Mouse (Mus musculus) limb, embryonic 14.5 days (tissue): ENCODE measurements around the gene Mettl6. TPM values are rescaled to one million over a fixed set of nuclear protein-coding genes. Genes with fewer than 3 reads are reported as not detected.

Source experiments
- ATAC-seq: fragments of 200-750 bp; cut with Nextera tagmentation; 2 replicates; pipeline ENCODE4 v1.8.0; 2017; ENCODE audit warnings: low read depth, moderate number of reproducible peaks, moderate TSS enrichment; ENCODE audit not compliant: low FRiP score
- DNase-seq: peaks from one replicate; pipeline ENCODE4 v3.0.0-alpha.2; 2015; ENCODE audit warnings: low spot score
- H3K27ac ChIP-seq: fragments of 300-500 bp; sonication (generic); replicated peaks from 2 replicates; pipeline ENCODE4 v1.5.1; 2014; ENCODE audit warnings: low read depth, mild to moderate bottlenecking, low read length, moderate library complexity, mixed read lengths
- H3K27me3 ChIP-seq: fragments of 300-500 bp; sonication (generic); 2 replicates; pipeline ENCODE4 v1.6.1; 2014; ENCODE audit warnings: low read length, mixed read lengths; ENCODE audit not compliant: control insufficient read depth, insufficient read depth
- H3K36me3 ChIP-seq: fragments of 300-500 bp; sonication (generic); 2 replicates; pipeline ENCODE4 v1.6.1; 2014; ENCODE audit warnings: mild to moderate bottlenecking, low read length, moderate library complexity, mixed read lengths; ENCODE audit not compliant: control insufficient read depth, insufficient read depth
- H3K4me1 ChIP-seq: fragments of 300-500 bp; sonication (generic); 2 replicates; pipeline ENCODE4 v1.6.1; 2014; ENCODE audit warnings: antibody characterized with exemption, low read length, mixed read lengths; ENCODE audit not compliant: control insufficient read depth, insufficient read depth
- H3K4me2 ChIP-seq: fragments of 300-500 bp; sonication (generic); replicated peaks from 2 replicates; pipeline ENCODE4 v1.6.1; 2014; ENCODE audit warnings: low read depth, mild to moderate bottlenecking, low read length, moderate library complexity; ENCODE audit not compliant: severe bottlenecking
- H3K4me3 ChIP-seq: fragments of 300-500 bp; sonication (generic); replicated peaks from 2 replicates; pipeline ENCODE4 v1.5.1; 2014; ENCODE audit warnings: low read length
- H3K9ac ChIP-seq: fragments of 300-500 bp; sonication (generic); 2 replicates; pipeline ENCODE4 v1.6.1; 2014; ENCODE audit warnings: mild to moderate bottlenecking, low read depth, low read length, moderate library complexity; ENCODE audit not compliant: severe bottlenecking
- H3K9me3 ChIP-seq: fragments of 300-500 bp; sonication (generic); 2 replicates; pipeline ENCODE4 v1.6.1; 2016; ENCODE audit warnings: low read length; ENCODE audit not compliant: control insufficient read depth
- POLR2A ChIP-seq: fragments of 200-500 bp; IDR thresholded peaks from 2 replicates; pipeline ENCODE4 v1.8.0; 2012; ENCODE audit warnings: inconsistent platforms, mild to moderate bottlenecking, moderate library complexity, borderline replicate concordance; ENCODE audit not compliant: insufficient read depth, insufficient read length; ENCODE audit errors: extremely low read depth
- WGBS: fragments of 180-500 bp; shearing (Covaris S2); extraction: QIAGEN DNeasy Blood & Tissue Kit; methylation state at CpG from one replicate; pipeline ENCODE4 v1.1.7; 2014; 5-methylcytosine and 5-hydroxymethylcytosine counted together
- polyA plus RNA-seq, 2 experiments: library from polyadenylated mRNA; depleted of rRNA in 1 of 2; stranded (reverse) in 1 of 2; unstranded in 1 of 2; fragments of >200 nt; fragmentation: Nextera tagmentation in 1 of 2; extraction: Ambion mirVana in 1 of 2; gene quantifications; 2 replicates each; pipeline versions ENCODE4 v1.2.1 to v1.2.3; 2012 to 2014

The Mettl6 gene
- polyA plus RNA-seq, 2 experiments = 31.3 to 59.8 TPM

GRCm38 (mm10) chr14:31437826-31438529, 56.9 kb downstream of the Mettl6 start:
- Histone ChIP-seq H3K4me2 (no peak overlapping the region), H3K36me3 (no peaks in the 10 kb centered on the region), H3K9ac (no peak overlapping the region), H3K27ac (no peak overlapping the region), H3K4me1 (peaks cover 16% of the 10 kb centered on the region), H3K9me3 (no peaks in the 10 kb centered on the region), H3K27me3 (no peaks in the 10 kb centered on the region), H3K4me3 (no peak overlapping the region)
- WGBS = 78% methylated on average over 8 of the region's 8 CpGs
- TF ChIP-seq POLR2A = no peak
- DNase-seq = no peak
- no peak for ATAC-seq

GRCm38 (mm10) chr14:31435930-31436693, 58.7 kb downstream of the Mettl6 start, which contains the start of gene Sh3bp5:
Gene Sh3bp5 (minus strand): TSS chr14:31436078.
- H3K27ac ChIP-seq = peak within 1 kb of the TSS; percentile 84
- 6% methylated on average over 49 of the region's 49 CpGs for WGBS
- no peaks in the 10 kb centered on the region for H3K36me3 ChIP-seq
- H3K4me2 ChIP-seq = peak within 1 kb of the TSS; percentile 93
- H3K9ac ChIP-seq = peak within 1 kb of the TSS; percentile 83
- no peaks in the 10 kb centered on the region for H3K27me3 ChIP-seq
- DNase-seq (peak; percentile 89), ATAC-seq (peak; percentile 93)
- 0 out of 2 replicates have a peak, but pooled peaks have one; percentile 84 for TF ChIP-seq POLR2A
- H3K4me3 ChIP-seq = peak within 1 kb of the TSS; percentile 89
- H3K9me3 ChIP-seq = no peaks in the 10 kb centered on the region
- H3K4me1 ChIP-seq = peaks cover 27% of the 10 kb centered on the region

GRCm38 (mm10) chr14:31435018-31435915, 59.6 kb downstream of the Mettl6 start:
- Histone ChIP-seq H3K4me1 (peaks cover 30% of the 10 kb centered on the region), H3K9me3 (no peaks in the 10 kb centered on the region), H3K27ac (peak overlapping the region; percentile 84), H3K4me2 (peak overlapping the region; percentile 93), H3K27me3 (no peaks in the 10 kb centered on the region), H3K4me3 (peak overlapping the region; percentile 89), H3K9ac (peak overlapping the region; percentile 83), H3K36me3 (0 out of 2 replicates have a peak, but pooled peaks cover 4% of the 10 kb centered on the region)
- DNase-seq (no peak), ATAC-seq (peak; percentile 60)
- under 1% methylated on average over 51 of the region's 53 CpGs for WGBS
- 0 out of 2 replicates have a peak, but pooled peaks have one; percentile 23 for TF ChIP-seq POLR2A

- 0 out of 2 replicates have a peak overlapping the region, but pooled peaks have one; percentile 83 for H3K9ac ChIP-seq
- H3K4me2 ChIP-seq = peak overlapping the region; percentile 93
- H3K27ac ChIP-seq = 0 out of 2 replicates have a peak overlapping the region, but pooled peaks have one; percentile 69
- WGBS = 21% methylated on average over 5 of the region's 5 CpGs
- DNase-seq (no peak), ATAC-seq (no peak)
- peaks cover 30% of the 10 kb centered on the region for H3K4me1 ChIP-seq
- H3K36me3 ChIP-seq = 0 out of 2 replicates have a peak, but pooled peaks cover 4% of the 10 kb centered on the region
- TF ChIP-seq POLR2A = no peak
- H3K4me3 ChIP-seq = peak overlapping the region; percentile 89
- H3K9me3 ChIP-seq = no peaks in the 10 kb centered on the region
- H3K27me3 ChIP-seq = no peaks in the 10 kb centered on the region
These were observed 60.4 kb downstream of the Mettl6 start for GRCm38 (mm10) chr14:31434426-31434825.
